Mouse (Mus musculus) kidney, adult 18-20 months (tissue): ENCODE data around the gene Cfap74.

Experiments
- DNase-seq: peaks from one replicate; pipeline ENCODE4 v3.0.0; 2021

Cfap74 gene

GRCm38 (mm10) chr4:155409058-155409776, at the start of gene Cfap74:
Gene Cfap74, plus strand, starts transcription at chr4:155409190.
- DNase-seq, result peak; percentile 64

DNA sequence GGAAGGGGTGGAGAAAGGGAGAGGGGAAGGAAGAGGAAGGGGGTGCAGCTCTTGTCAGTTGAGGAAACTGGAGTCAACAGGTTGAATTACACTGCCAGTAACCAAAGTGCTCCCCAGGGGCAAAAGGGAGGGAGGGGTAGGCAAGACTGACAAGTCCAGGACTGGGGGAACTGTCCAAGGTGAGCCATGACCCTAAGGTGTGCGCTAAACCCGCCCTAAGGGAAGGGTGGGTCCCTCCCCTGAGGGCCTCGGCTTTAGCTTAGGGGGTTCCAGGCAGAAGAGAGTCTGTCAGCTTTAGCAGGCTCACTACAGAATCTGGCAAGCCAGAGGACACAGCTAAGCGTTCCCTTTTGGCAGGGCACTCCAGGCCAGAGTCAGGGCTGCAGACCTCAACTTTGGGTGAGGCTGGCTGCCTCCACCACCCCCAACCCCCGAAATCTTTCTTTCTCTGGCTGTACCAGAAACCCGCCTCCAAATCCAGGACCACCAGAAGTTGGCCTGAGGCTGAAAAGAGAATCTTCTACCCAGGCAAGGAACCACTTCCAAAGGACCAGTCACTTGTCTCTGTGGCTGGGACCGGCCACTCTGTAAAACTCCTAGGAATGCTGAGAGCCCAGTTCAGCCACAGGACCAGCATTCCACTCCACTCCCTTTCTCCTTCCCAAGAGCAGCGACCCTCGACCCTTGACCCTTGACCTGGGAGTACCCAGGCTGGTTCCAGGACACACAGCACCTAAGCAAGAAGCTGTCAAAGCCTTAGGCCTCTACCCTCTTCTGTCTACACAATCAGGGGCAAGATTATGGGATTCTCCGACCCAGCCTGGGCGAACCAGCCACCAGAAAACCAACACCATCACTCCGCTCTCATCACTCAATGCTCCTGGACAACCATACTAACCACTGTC, 49.2 kb upstream of the Cfap74 start:
- peak; percentile 64 for DNase-seq

DNA sequence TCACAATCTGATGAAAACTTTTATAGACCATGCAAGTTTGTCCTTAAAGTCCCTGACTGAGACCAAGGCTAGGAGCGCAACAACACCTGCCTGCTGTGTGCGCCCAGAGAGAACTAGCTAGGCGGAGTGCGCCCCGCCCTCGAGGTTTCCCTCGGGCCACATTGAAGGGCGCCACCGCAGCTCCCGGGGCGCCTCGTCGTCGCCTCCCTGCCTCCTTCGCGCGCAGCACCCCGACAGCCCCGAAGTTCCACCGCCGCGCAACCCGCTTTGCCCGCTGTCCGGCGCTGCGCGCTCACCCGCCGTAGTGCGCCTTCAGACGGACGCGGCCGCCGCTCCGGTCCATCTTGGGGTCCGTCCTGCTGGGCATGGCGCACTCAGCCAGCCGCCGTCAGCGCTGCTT, 48.1 kb upstream of the Cfap74 start:
- DNase-seq, result no peak

GRCm38 (mm10) chr4:155361303-155361791, 47.6 kb upstream of the Cfap74 start, which contains the start of gene Prkcz:
Gene Prkcz, minus strand, starts transcription at chr4:155361361.
- peak; percentile 94 for DNase-seq

GRCm38 (mm10) chr4:155362443-155362842, 46.5 kb upstream of the Cfap74 start:
- no peak for DNase-seq

- no peak for DNase-seq
Observed at GRCm38 (mm10) chr4:155366784-155367183, 42.2 kb upstream of the Cfap74 start.

GRCm38 (mm10) chr4:155367739-155368138, 41.3 kb upstream of the Cfap74 start:
- DNase-seq, result no peak

DNA sequence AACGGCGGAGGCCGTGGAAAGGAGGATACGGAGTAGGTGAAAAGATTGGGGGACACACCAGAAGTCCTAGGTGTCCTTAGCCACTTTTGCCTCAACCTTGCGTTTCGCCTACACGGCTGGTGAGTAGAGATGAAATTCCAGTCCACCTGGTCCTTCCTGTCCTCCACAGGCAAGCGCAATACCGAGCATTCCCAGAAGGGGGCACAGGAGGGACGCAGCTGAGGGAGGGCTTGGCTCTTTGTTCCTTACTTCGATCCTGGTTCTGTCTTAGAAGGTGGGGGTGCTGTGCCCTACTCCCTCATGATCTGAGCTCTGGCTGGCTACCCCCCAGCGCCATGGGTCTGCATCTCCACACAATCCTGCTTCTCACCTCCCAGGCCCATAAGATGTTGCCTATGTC, 40.3 kb upstream of the Cfap74 start:
- peak; percentile 90 for DNase-seq

GRCm38 (mm10) chr4:155370737-155371715, 38.0 kb upstream of the Cfap74 start:
- peak; percentile 90 for DNase-seq

GRCm38 (mm10) chr4:155371797-155372735, 36.9 kb upstream of the Cfap74 start:
- no peak for DNase-seq

GRCm38 (mm10) chr4:155381974-155382373, 27.0 kb upstream of the Cfap74 start:
- DNase-seq, result no peak

DNA sequence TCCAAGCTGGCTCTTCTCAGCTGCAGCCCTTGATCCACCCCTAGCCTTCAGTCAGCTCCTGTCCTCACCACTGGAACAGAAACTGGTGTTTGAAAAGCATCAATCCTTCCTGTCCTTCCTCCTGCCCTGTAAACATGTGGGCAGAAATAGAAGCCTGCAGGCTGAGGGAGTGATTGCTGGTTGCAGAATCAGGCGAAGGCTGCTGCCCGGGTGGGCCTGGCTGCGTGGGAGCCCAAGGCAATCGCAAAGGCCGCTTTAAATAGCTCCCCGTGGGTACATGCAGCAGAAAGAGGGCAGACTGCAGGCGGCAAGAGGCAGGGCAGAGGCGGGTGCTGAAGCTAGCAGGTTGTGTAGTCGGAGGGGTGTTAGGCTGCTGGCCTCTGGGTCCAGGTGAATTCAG, 26.2 kb upstream of the Cfap74 start:
- DNase-seq, result no peak

- DNase-seq, result no peak
Observed at GRCm38 (mm10) chr4:155383326-155383725, 25.7 kb upstream of the Cfap74 start.

DNA sequence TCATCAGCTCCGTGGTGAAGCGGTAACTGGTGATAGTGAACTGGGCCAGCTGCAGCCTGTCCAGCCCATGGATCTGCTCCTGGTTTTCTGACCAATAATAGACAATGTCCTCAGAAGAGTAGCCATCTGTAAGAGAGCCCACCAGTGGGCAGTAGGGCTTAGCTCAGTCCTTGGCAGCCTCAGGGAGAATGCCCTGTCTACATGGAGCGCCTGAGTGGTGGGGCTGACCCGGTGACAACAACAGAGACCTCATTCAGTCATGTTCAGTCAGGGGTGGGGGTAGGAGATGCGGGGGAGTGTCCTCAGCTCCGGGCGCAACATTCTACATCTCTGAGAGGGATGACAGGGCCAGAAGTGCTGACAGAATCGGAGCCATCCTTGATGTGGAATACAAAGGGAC, 21.8 kb upstream of the Cfap74 start:
- no peak for DNase-seq

DNA sequence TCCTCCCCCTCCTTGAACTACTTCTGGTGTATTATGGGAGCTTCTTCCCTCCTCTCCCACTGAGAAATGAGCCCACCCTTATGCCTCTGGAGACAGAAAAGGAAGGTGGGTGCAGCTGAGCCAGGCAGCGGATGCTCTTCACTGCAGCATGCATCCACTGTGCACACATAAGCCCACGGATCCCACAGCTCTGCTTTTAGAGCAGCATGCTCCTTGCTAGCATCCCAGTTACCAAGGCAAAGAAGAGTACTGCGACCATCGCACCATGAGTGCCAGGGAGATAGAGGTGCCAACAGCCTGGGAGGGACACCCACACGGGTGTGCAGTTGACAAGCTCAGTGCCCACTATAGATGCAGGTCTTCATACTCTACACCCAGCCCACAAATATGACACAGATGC, 13.5 kb upstream of the Cfap74 start:
- no peak for DNase-seq

DNA sequence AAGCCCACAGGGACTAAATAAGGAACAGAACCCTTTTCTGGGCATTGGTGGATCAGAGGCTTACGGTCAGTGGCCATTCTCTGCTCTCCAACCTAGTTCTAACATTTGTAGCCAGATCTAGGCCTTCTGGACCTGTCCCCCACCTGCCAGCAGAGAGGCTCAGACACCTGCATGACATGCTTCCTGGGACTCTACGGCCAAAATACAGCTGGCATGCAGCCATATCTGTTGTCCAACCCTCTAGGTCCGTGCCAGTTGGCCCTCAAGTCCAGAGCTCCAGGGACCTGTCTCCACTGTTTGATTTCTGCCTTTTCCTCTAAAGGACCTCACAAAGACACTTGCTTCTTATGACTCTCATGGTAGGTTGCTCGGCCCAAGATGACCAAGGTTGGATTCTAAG, 12.2 kb upstream of the Cfap74 start:
- DNase-seq, result no peak

- DNase-seq, result peak; percentile 78
Observed at GRCm38 (mm10) chr4:155397511-155398221, 11.3 kb upstream of the Cfap74 start, which contains the start of gene Gabrd. Gene Gabrd, minus strand, starts transcription at chr4:155398112.

DNA sequence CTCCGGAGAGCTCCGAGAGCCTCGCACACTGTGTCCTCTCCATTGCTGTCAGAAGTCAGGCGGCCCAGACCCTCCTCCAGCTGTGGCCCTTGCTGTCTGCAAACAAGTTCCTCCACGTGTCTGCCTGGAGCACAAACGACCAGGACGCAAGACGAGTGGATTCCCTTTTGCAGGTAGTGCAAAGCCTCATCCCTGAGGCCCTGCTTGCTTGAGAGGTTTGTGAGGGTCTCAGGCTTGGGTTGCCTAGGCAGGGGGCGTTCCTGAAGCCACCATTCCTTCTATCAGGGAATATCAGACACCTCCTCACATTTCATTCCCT, 10.8 kb upstream of the Cfap74 start:
- DNase-seq, result no peak

- DNase-seq, result no peak
Observed at GRCm38 (mm10) chr4:155401121-155401520, 7.9 kb upstream of the Cfap74 start.

GRCm38 (mm10) chr4:155402489-155402888, 6.5 kb upstream of the Cfap74 start:
- DNase-seq, result no peak

DNA sequence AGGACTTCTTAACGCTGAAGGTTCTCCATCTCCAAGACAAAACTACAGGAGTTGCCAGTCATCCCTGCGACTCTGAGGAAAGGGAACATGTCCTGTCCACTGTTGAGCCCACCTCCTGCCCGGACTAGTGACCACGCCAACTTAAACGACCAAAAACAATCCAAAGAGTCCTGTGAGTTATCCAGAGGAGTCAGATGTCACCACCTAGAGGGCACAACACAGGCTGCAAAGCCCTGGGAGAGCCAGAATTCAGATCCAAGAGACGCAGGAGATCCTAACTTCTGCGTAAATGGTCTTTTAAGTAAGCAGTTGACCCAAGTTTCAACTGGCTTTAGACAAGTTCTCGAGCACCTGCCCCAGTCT, 314 bp upstream of the Cfap74 start:
- no peak for DNase-seq
